Mouse (Mus musculus): ENCODE data around the gene Kcna1.

Gene Kcna1

DNA sequence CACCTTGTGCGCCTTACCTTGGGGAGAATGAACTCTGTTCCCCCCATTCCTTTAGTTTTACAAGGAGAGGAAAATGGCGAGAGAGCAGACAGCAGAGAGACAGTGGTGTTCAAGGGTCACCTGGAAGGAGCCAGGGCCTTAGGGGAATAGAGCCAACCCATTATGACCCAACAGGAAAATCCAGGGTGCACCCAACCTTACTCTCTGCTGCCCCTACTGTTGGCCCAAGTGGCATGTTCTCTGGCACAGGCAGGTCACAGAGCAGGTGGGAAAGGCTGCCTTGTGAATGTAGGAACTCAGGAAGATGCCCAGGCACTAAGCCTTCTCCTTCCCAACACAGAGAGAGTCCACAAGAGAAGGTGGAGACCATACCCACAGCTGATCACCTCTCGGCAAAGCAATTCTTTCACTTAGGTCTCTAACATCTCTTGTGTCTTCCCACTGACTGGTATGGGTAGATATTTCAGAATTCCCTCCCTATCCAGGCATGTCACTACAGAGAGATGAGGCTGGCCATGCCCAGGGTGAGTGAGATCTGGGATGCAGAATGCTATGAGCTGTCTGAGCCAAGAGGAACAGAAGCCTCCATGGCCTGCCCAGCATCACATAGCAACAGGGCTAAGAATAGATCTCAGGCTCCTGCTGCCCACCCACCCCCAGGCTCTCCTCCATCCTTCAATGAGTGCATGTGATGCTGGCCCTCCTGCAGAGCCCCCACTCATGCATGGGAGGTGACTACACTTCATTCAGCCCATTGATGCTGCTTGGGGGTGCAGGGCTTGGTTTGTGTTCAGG, 46.8 kb downstream of the Kcna1 start:
- in situ Hi-C loops (cut with MboI; ENCODE audit: unreplicated experiment in 2 of 2), result loop anchor here in 1 of 2 experiments (25.0 kb wide), 1 partner anchor 912 kb away; the partner anchor contains the start of gene Ano2

DNA sequence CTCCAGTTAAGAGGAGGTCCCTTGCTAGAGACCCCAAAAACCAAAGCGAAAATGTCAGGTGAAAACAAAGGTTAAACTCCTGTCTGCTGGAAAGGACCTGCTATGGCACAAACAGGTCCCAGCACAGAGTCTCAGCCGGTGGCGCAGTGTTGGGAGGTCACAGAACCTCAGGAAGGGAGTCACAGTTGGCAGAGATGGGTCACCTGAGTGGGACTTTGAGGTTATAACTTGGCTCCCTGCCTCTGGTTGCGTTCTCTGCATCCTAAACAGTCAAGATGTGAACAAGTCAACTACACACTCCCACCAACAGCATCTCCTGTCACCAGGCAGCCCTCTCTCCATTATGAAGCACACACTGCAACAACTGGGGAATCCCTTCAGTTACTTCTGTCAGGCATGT, 48.4 kb downstream of the Kcna1 start:
- in situ Hi-C loops (cut with MboI; ENCODE audit: unreplicated experiment in 2 of 2), result loop anchor here in 1 of 2 experiments (25.0 kb wide), 1 partner anchor 910 kb away; the partner anchor contains the start of gene Ano2

DNA sequence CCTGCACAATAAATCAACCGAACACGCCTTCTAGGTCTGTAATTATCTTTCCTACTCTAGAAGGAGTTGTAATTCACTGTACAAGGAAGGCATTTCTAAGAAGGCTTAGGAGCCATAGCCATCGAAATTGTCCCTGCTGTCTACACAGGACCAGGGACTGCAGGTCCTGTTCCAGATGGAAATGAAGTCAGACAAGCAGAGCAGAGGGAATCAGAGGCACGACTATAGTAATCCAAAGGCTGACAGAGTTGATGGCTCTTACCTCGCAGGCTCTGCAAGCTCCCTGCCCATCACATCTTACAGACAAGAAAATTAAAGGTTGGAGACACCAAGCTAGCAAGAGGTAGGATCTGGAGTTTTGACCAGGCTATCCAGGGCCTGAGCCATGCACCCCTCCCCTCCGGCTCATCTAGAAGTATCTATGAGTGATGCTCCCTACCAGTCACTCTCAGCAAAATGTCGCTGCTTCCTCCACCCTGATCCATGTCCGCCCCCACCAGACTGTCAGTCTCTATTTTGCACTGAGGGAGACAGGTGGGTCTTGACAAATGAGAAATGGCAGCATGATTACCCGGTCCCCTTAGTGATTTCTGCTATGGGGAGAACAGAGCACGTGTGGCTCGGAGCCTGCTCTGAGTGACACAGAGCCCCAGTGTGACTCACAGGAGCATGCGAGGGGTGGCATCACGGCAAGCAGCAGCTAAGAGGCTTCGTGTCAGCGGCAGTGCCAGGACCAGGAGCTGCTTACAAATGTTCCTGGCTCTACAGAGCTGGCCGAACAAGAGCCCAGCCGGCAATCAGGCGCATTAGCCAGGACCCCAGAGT, 50.2 kb downstream of the Kcna1 start:
- in situ Hi-C loops (cut with MboI; ENCODE audit: unreplicated experiment in 2 of 2), result loop anchor here in 1 of 2 experiments (25.0 kb wide), 1 partner anchor 909 kb away; the partner anchor contains the start of gene Ano2

DNA sequence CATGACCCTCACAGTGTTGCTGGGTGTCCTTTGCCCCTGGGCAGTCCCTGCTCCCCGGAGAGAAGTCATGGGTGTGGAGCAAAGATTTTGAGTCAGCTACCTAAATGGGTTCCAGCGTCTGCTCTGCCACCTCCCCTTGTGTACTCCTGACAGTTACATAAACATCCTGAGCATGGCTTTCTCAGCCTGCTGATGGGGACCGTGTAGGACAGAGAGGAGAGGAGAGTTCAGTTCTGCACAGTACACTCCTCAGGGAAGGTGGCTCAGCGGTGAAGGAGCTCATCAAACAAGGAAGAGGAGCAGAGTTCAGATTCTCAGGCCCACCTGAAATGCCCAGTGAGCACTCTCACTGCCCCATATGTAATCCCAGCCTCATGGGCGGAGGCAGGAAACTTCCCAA, 51.1 kb downstream of the Kcna1 start:
- in situ Hi-C loops (cut with MboI; ENCODE audit: unreplicated experiment in 2 of 2), result loop anchor here in 1 of 2 experiments (25.0 kb wide), 1 partner anchor 908 kb away; the partner anchor contains the start of gene Ano2

DNA sequence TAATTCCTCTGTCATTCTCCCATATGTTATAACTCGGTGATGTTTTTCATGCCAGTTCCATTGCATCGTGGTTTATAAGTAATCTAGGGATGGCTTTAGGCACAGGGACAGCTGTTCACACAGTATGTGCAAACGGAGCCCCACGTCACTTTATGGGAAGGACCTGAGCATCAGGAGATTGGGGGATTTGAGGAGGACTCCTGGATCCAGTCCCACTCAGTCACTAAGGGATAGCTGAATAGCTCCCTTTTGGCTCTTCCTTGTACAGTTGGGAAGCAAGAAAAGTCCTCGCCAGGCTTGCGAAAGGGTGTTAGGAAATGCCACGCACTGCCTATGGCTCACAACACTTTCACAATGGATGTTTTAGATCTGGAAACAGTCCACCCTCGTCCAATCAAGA, 51.8 kb downstream of the Kcna1 start:
- in situ Hi-C loops (cut with MboI; ENCODE audit: unreplicated experiment in 2 of 2), result loop anchor here in 1 of 2 experiments (25.0 kb wide), 1 partner anchor 907 kb away; the partner anchor contains the start of gene Ano2

DNA sequence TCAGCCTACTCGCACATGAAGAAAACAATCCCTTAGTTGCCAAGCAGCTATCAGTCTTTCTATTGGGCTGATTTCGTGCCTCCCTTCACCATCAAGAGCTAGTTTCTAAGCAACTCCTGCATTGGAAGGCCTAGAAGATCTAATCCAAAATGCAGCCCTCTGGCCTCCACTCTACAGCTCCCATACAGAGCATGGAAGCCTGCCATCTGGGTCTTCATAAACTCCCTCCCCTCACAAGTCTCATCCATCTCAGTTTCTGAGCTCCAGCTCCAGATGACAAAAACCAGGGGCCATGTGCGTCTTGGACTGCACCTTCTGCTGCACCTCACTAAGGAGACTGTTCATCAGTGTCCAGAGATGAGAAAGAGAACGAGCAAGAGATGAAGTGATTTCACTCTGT, 52.8 kb downstream of the Kcna1 start:
- in situ Hi-C loops (cut with MboI; ENCODE audit: unreplicated experiment in 2 of 2), result loop anchor here in 1 of 2 experiments (25.0 kb wide), 1 partner anchor 906 kb away; the partner anchor contains the start of gene Ano2

Data from v-Abl transformed pro-B cells (cell line).